Mouse (Mus musculus): Measurements from ENCODE around the gene Ptpn5.

GRCm38 (mm10) chr7:47165028-47165427 is 31.5 kb upstream of the Ptpn5 start:
- no peak for TF ChIP-seq GATA1 (IDR thresholded peaks at IDR 0.05; ENCODE audit: borderline replicate concordance, low read length)
- no peak for TF ChIP-seq FLI1 (IDR thresholded peaks at IDR 0.05; ENCODE audit: low read length)
